Mouse (Mus musculus) liver, embryonic 14.5 days (tissue): ENCODE results near the gene Cd5. TPM values are rescaled to one million over a fixed set of nuclear protein-coding genes. Genes with fewer than 3 reads are reported as not detected.

Experiments used
- ATAC-seq: fragments of 200-750 bp; cut with Nextera tagmentation; 2 replicates; pipeline ENCODE4 v1.8.0; 2017; ENCODE audit warnings: moderate number of reproducible peaks, mild to moderate bottlenecking, moderate library complexity; ENCODE audit not compliant: insufficient read depth
- DNase-seq, 3 experiments: peaks; one replicate each; pipeline ENCODE4 v3.0.0-alpha.2; 2012 to 2013; ENCODE audit warnings: low read depth in 3 of 3, low spot score in 3 of 3
- H3K27ac ChIP-seq: fragments of 300-500 bp; sonication (generic); 2 replicates; pipeline ENCODE4 v1.5.1; 2014; ENCODE audit warnings: moderate library complexity, mild to moderate bottlenecking, control low read depth, inconsistent platforms
- H3K27me3 ChIP-seq: fragments of 300-500 bp; sonication (generic); 2 replicates; pipeline ENCODE4 v1.6.1; 2014; ENCODE audit warnings: mild to moderate bottlenecking, low read length, moderate library complexity; ENCODE audit not compliant: control insufficient read depth, insufficient read depth
- H3K36me3 ChIP-seq: fragments of 300-500 bp; sonication (generic); replicated peaks from 2 replicates; pipeline ENCODE4 v1.6.1; 2014; ENCODE audit warnings: low read depth; ENCODE audit not compliant: control insufficient read depth, insufficient read depth
- H3K4me1 ChIP-seq, 2 experiments: fragments of 200-500 bp in 1 of 2; fragments of 300-500 bp in 1 of 2; sonication (generic) in 1 of 2; replicated peaks; 2 replicates each; pipeline ENCODE4 v1.6.1; 2012 to 2014; ENCODE audit warnings: antibody characterized with exemption in 1 of 2, inconsistent platforms in 1 of 2, low read length in 1 of 2; ENCODE audit not compliant: control insufficient read depth in 2 of 2, insufficient read depth in 2 of 2
- H3K4me2 ChIP-seq: fragments of 300-500 bp; sonication (generic); 2 replicates; pipeline ENCODE4 v1.6.1; 2014; ENCODE audit warnings: low read depth, mild to moderate bottlenecking, control low read depth, moderate library complexity
- H3K4me3 ChIP-seq, 2 experiments: fragments of 200-500 bp in 1 of 2; fragments of 300-500 bp in 1 of 2; sonication (generic) in 1 of 2; 2 replicates each; pipeline ENCODE4 v1.5.1; 2012 to 2014; ENCODE audit warnings: low read depth in 2 of 2, low read length in 2 of 2, mild to moderate bottlenecking in 2 of 2, control low read depth in 1 of 2, inconsistent platforms in 1 of 2, moderate library complexity in 1 of 2; ENCODE audit not compliant: insufficient read depth in 1 of 2
- H3K9ac ChIP-seq: fragments of 300-500 bp; sonication (generic); replicated peaks from 2 replicates; pipeline ENCODE4 v1.6.1; 2014; ENCODE audit warnings: mild to moderate bottlenecking, control low read depth, moderate library complexity
- H3K9me3 ChIP-seq: fragments of 300-500 bp; sonication (generic); 2 replicates; pipeline ENCODE4 v1.6.1; 2016; ENCODE audit warnings: low read length, mixed read lengths; ENCODE audit not compliant: control insufficient read depth
- CTCF ChIP-seq: IDR thresholded peaks from 2 replicates; pipeline ENCODE4 v1.5.1; 2016; ENCODE audit warnings: antibody characterized with exemption, low read depth, control low read depth
- EP300 ChIP-seq: IDR thresholded peaks from 2 replicates; pipeline ENCODE4 v1.6.1; 2016; ENCODE audit warnings: antibody characterized with exemption, low read depth
- WGBS: fragments of 180-500 bp; shearing (Covaris S2); extraction: QIAGEN DNeasy Blood & Tissue Kit; methylation state at CpG from one replicate; pipeline ENCODE4 v1.1.7; 2014; ENCODE audit not compliant: insufficient replicate concordance; 5-methylcytosine and 5-hydroxymethylcytosine counted together
- polyA plus RNA-seq, 2 experiments: library from polyadenylated mRNA; depleted of rRNA in 1 of 2; stranded (reverse) in 1 of 2; unstranded in 1 of 2; fragments of >200 nt; fragmentation: Nextera tagmentation in 1 of 2; extraction: Ambion mirVana in 1 of 2; gene quantifications; 2 replicates each; pipeline versions ENCODE4 v1.2.1 to v1.2.3; 2012 to 2014

The Cd5 gene
- polyA plus RNA-seq, 2 experiments: 0.02 to 0.04 TPM

DNA sequence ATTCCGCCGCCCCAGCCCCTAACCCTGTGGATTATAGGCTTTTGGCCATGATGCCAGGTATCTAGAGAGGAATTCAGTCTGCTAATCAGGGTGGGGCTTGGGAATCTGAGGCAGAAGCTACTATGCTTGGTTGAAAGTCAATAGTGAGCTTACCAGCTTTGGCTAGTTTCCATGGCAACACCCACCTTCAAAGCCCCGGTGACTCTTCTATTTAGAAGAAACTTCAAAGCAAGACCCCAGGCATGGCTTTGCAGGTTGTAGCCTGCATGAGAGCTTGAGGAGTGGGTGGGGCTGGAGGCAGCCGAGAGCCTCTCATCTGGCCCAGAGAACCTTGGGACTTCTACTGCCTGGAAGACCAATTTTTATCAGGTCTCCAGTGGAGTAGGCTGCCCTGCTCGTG, 15.2 kb downstream of the Cd5 start:
- no peak overlapping the region for H3K27ac ChIP-seq

DNA sequence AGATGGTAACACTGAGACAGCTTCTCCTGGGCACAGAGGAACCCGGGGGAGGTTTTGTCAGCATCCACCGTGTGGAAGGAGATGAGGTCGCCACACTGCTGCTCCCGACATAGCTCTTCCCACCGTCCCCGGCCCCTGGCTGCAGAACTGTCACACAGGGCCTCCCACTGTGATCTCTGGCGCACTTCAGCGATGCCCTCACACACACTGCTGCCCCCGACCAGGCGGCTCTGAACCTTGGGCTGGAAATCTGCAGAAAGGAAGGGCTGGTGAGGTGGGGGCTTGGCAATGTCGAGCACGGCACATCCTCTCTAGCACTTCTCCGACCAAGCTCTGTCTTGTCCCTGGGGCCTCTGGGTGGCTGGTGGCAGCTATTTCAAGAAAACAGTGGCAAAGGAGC, 15.7 kb downstream of the Cd5 start:
- Histone ChIP-seq H3K9ac (no peak overlapping the region), H3K4me2 (no peak overlapping the region), H3K27me3 (no peaks in the 10 kb centered on the region), H3K36me3 (no peaks in the 10 kb centered on the region), H3K27ac (no peak overlapping the region), H3K4me3 (no peak overlapping the region), H3K9me3 (no peaks in the 10 kb centered on the region), H3K4me1 (no peaks in the 10 kb centered on the region)
- no peak for ATAC-seq
- TF ChIP-seq EP300 (no peak), CTCF (no peak)
- no peak for DNase-seq
- WGBS: 29% methylated on average over 13 of the region's 13 CpGs

More for the DNA sequence above, 15.2 kb downstream of the Cd5 start:
- H3K9ac ChIP-seq: no peak overlapping the region
- no peak overlapping the region for H3K4me3 ChIP-seq
- 39% methylated on average over 5 of the region's 5 CpGs for WGBS
- ATAC-seq: no peak
- no peaks in the 10 kb centered on the region for H3K4me1 ChIP-seq
- no peak for DNase-seq
- no peaks in the 10 kb centered on the region for H3K27me3 ChIP-seq
- TF ChIP-seq EP300 (no peak), CTCF (no peak)
- H3K4me2 ChIP-seq: no peak overlapping the region
- H3K36me3 ChIP-seq: no peaks in the 10 kb centered on the region
- no peaks in the 10 kb centered on the region for H3K9me3 ChIP-seq

DNA sequence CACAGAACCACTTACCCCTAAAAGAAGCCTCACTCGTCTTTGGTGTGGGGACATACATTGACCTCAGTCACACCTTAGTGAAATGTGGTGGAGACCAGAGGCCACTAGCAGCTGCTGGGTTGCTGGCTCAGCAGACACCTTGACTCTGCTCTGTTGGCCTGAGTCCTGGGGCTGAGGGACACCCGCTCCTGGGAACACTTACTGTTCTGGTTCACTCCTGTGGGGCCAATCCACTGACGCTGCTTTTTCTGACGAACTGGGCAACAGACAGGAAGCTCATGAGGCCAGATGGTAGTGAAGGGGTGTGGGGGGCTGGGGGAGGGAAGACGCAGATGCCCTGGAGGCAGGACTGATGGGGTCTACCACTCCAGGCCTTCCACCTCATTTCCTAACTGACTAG, 17.7 kb downstream of the Cd5 start:
- no peak overlapping the region for H3K4me3 ChIP-seq
- no peaks in the 10 kb centered on the region for H3K4me1 ChIP-seq
- H3K9me3 ChIP-seq: no peaks in the 10 kb centered on the region
- no peak for TF ChIP-seq EP300
- no peak for TF ChIP-seq CTCF
- H3K27ac ChIP-seq: no peak overlapping the region
- no peaks in the 10 kb centered on the region for H3K27me3 ChIP-seq
- H3K4me2 ChIP-seq: no peak overlapping the region
- H3K36me3 ChIP-seq: no peaks in the 10 kb centered on the region
- ATAC-seq (no peak), DNase-seq (no peak)
- no peak overlapping the region for H3K9ac ChIP-seq
- WGBS: 15% methylated on average over 5 of the region's 5 CpGs

DNA sequence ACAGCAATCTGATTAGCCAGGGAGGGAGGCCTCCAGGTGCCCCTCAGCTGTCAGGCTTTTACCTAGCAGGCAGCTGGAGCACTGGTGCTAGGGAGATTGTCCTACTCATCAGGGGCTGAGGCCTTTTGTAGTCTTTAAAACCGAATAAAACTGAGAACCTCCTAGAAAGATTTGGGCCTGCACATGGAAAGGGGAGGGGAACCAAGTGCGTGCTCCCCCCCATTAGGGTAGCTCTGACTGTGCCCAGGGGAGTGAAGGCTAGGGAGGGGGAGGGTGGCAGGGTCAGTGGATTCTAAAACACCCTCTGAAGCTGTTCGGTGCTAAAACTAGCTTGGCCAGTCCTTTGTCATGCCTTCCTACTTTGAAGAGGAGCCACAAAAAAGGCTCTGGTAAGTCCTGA, 18.3 kb downstream of the Cd5 start:
- H3K36me3 ChIP-seq: no peaks in the 10 kb centered on the region
- no peaks in the 10 kb centered on the region for H3K4me1 ChIP-seq
- ATAC-seq: no peak
- H3K9ac ChIP-seq: no peak overlapping the region
- H3K27ac ChIP-seq: no peak overlapping the region
- H3K4me2 ChIP-seq: no peak overlapping the region
- H3K27me3 ChIP-seq: no peaks in the 10 kb centered on the region
- H3K4me3 ChIP-seq: no peak overlapping the region
- DNase-seq: no peak
- no peaks in the 10 kb centered on the region for H3K9me3 ChIP-seq
- WGBS: 12% methylated on average over 3 of the region's 3 CpGs
- no peak for TF ChIP-seq EP300
- TF ChIP-seq CTCF: no peak

DNA sequence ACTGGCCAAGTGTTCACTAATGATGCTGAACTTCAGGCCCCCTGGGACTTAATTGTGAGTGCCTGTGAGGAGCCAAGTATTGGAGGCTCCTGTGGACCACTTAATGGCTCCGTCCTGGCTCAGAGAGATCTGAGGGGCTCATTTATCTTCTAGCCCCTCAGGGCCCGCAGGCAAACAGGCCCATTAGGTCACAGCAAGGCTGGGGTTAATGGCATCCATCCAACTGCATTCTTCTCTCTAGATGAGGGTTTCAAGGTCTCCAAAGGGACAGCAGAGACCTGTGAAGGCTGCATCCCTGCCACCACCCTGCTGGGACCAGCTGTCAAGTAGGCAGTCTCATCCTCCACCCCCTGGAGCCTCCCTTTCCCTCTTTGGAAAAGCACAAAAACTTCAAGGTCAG, 19.1 kb downstream of the Cd5 start:
- no peak overlapping the region for H3K9ac ChIP-seq
- H3K4me3 ChIP-seq: no peak overlapping the region
- H3K4me1 ChIP-seq: no peaks in the 10 kb centered on the region
- H3K36me3 ChIP-seq: no peaks in the 10 kb centered on the region
- H3K9me3 ChIP-seq: no peaks in the 10 kb centered on the region
- DNase-seq (no peak), ATAC-seq (no peak)
- WGBS: 52% methylated on average over 2 of the region's 2 CpGs
- H3K27me3 ChIP-seq: no peaks in the 10 kb centered on the region
- no peak overlapping the region for H3K4me2 ChIP-seq
- TF ChIP-seq CTCF (no peak), EP300 (no peak)
- no peak overlapping the region for H3K27ac ChIP-seq
